Mouse (Mus musculus) cortical plate, adult 2 months (tissue): ENCODE measurements around the gene Nim1k.

Experiments used
- CTCF ChIP-seq: fragments of 200-500 bp; IDR thresholded peaks from 2 replicates; pipeline ENCODE4 v1.5.1; 2011; ENCODE audit warnings: mild to moderate bottlenecking, control low read depth, low read length; ENCODE audit not compliant: insufficient read depth; ENCODE audit errors: extremely low read depth
- POLR2A ChIP-seq: fragments of 200-500 bp; IDR thresholded peaks from 2 replicates; pipeline ENCODE4 v1.6.1; 2011; ENCODE audit warnings: mild to moderate bottlenecking, low read length, control low read depth; ENCODE audit not compliant: insufficient read depth; ENCODE audit errors: extremely low read depth

DNA sequence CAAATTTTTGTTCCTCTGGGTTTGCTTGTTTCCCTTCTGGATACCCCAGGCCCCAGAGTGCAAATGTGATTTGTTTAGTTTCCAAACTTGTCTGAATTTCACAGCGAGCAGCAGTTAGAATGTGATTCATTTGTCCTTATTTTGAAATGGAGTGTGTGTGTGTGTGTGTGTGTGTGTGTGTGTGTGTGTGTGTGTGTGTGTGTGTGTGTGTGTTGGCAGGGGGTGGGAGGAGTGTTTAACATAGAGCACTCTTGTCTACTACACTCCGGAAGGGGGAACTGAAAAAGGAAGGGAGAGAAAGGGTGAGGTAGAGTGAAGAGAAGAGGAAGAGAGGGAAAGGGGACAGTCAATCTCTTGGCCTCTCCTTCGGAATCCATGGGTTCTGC, 1.1 kb downstream of the Nim1k start:
- TF ChIP-seq CTCF (no peak), POLR2A (no peak)
